ENCODE assay signal across 36 mouse cellular contexts in the genomic region with DNA sequence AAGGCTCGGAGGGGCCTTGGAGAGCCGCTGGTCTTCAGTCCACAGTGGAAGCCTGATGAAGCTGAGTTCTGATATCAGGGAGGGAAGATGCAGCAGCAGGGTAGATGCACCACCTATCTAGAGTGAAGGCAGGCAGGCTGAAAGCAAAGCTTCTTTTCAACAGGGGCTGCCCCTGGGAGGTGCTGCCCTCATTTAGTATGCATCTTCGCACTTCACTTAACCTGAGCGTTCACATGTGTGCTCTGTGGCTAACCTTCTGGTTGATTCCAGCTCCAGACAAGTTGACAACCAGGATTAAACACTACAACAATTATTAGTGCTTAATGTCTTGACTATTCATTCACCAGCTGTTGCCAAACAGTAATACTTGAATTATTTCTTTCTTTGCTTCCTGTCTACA. TPM values are rescaled to one million over a fixed set of nuclear protein-coding genes. Genes with fewer than 3 reads are reported as not detected.
DNase-seq lines count a peak whose midpoint lies in the region; ATAC-seq and TF ChIP-seq lines count a peak whose summit lies in the region.
"Had no signal": no experiment of that assay in that cellular context is flagged by ENCODE, and none has a peak within 500 bp of the region (broad histone marks: within the 10 kb centered on the region; RNA-seq: fewer than 3 reads in every experiment).

No protein-coding gene starts in this region.

- no peak for DNase-seq in layer of hippocampus, adult 2 months (ENCODE audit: low spot score in 2 of 2)
- no peak for DNase-seq in layer of hippocampus, postnatal 10 days (ENCODE audit: low spot score in 2 of 2)
- no peak for DNase-seq in spleen, adult 2 months (ENCODE audit: low read depth in 1 of 2, low spot score in 2 of 2)
- no peak for DNase-seq in spleen, adult 18-20 months
- peak; percentile 58 for DNase-seq in splenic B cell, adult 2 months (ENCODE audit: low read depth, low spot score)
- no peak for DNase-seq in cerebellum, postnatal 14 days
- DNase-seq in urinary bladder, postnatal 10 days (ENCODE audit: low spot score): no peak
- DNase-seq: adrenal gland, postnatal 10 days; adrenal gland, postnatal 36 days; cerebellum, adult 18-20 months; cerebellum, adult 9-11 months; cerebellum, postnatal 36 days; embryo, embryonic 11 days; gastrocnemius, postnatal 10 days; gastrocnemius, postnatal 36 days; heart, adult 2 months; heart, postnatal 14 days; heart, postnatal 4 days had no signal

- peak overlapping the region; percentile 51; the same call in 1 of the 2 replicates for H3K27ac ChIP-seq in layer of hippocampus, adult 2 months
- H3K27ac ChIP-seq in spleen, adult 2 months (ENCODE audit: insufficient read depth, low read length): 0 out of 2 replicates have a peak overlapping the region, but pooled peaks have one; percentile 9
- H3K27ac ChIP-seq: embryonic facial prominence, embryonic 10.5 days; embryonic facial prominence, embryonic 13.5 days; forebrain, embryonic 12.5 days; forebrain, embryonic 15.5 days; heart, adult 2 months; heart, embryonic 10.5 days; heart, embryonic 13.5 days; hindbrain, embryonic 14.5 days; hindbrain, postnatal 0 days had no signal

- peaks cover 6% of the 10 kb centered on the region; the same call in 1 of the 2 replicates for H3K4me1 ChIP-seq in spleen, adult 2 months (ENCODE audit: control insufficient read depth, insufficient read depth, insufficient read length)
- H3K4me1 ChIP-seq: embryonic facial prominence, embryonic 10.5 days; embryonic facial prominence, embryonic 13.5 days; forebrain, embryonic 12.5 days; forebrain, embryonic 15.5 days; heart, embryonic 10.5 days; heart, embryonic 13.5 days had no signal

- WGBS in spleen, adult 2 months: 77% methylated on average over 4 of the region's 4 CpGs

- H3K27me3 ChIP-seq in spleen, adult 2 months (ENCODE audit: control insufficient read depth, insufficient read depth, low read length): no peaks in the 10 kb centered on the region
- H3K27me3 ChIP-seq in splenic B cell, adult 2 months (ENCODE audit: control insufficient read depth, insufficient read depth, low read length, poor library complexity, severe bottlenecking): no peaks in the 10 kb centered on the region
- H3K27me3 ChIP-seq: embryonic facial prominence, embryonic 13.5 days; forebrain, embryonic 12.5 days; forebrain, embryonic 15.5 days; heart, embryonic 13.5 days; Patski had no signal

- TF ChIP-seq CTCF in layer of hippocampus, adult 2 months (conservative IDR thresholded peaks at IDR 0.05): no peak
- TF ChIP-seq CTCF in spleen, adult 2 months (IDR thresholded peaks at IDR 0.05; ENCODE audit: extremely low read depth, insufficient read depth, insufficient read length, insufficient replicate concordance): no peak

- H3K4me3 ChIP-seq in layer of hippocampus, adult 2 months: no peak overlapping the region
- no peak overlapping the region for H3K4me3 ChIP-seq in spleen, adult 2 months (ENCODE audit: extremely low read depth, insufficient read depth, insufficient read length)
- H3K4me3 ChIP-seq: embryonic facial prominence, embryonic 10.5 days; embryonic facial prominence, embryonic 13.5 days; erythroblast, embryonic 14.5 days; forebrain, embryonic 12.5 days; forebrain, embryonic 15.5 days; heart, adult 2 months; heart, embryonic 10.5 days; heart, embryonic 13.5 days had no signal

- peaks cover 14% of the 10 kb centered on the region for H3K36me3 ChIP-seq in spleen, adult 2 months (ENCODE audit: control insufficient read depth, insufficient read depth, low read length)
- H3K36me3 ChIP-seq in splenic B cell, adult 2 months (ENCODE audit: control insufficient read depth, insufficient read depth, low read length, poor library complexity, severe bottlenecking): peaks cover 5% of the 10 kb centered on the region

- no peak for TF ChIP-seq POLR2A in spleen, adult 2 months (IDR thresholded peaks at IDR 0.05; ENCODE audit: low read depth, low read length)

- peak; percentile 73 for ATAC-seq in CD4-positive, CD25-positive, alpha-beta regulatory T cell, adult 4 months
- ATAC-seq: forebrain, embryonic 15.5 days; hindbrain, postnatal 0 days; Patski had no signal

RNA-seq across cellular contexts. Expression of a gene that starts 7.9 kb away (rescaled TPM):
- total RNA-seq in layer of hippocampus, adult 2 months (2021): 10 to 100 TPM; 60.0 to 61.1 TPM
- total RNA-seq in layer of hippocampus, postnatal 10 days (2021): 10 to 100 TPM; 56.5 to 57.3 TPM
- polyA plus RNA-seq in spleen, adult 2 months (2012; rRNA removed): 2.9 and 4.6 TPM in 2 replicates
- 10 to 100 TPM; 48.3 to 57.8 TPM for polyA plus RNA-seq in CD4-positive, CD25-positive, alpha-beta regulatory T cell, adult 4 months (2017; shearing (Covaris generic))

RNA-seq across cellular contexts. Expression of a gene that starts 39.0 kb away (rescaled TPM):
- 1 to 10 TPM in 1 of 2 experiments, under 1 TPM in 1; 0.92 to 1.0 TPM for total RNA-seq in layer of hippocampus, adult 2 months (2021)
- total RNA-seq in layer of hippocampus, postnatal 10 days (2021): 1 to 10 TPM; 1.4 to 1.7 TPM
- polyA plus RNA-seq in spleen, adult 2 months (2012; rRNA removed): not detected in 2 replicates
- polyA plus RNA-seq in CD4-positive, CD25-positive, alpha-beta regulatory T cell, adult 4 months (2017; shearing (Covaris generic)): not detected
- total RNA-seq: adrenal gland, postnatal 10 days; adrenal gland, postnatal 36 days; G1E; gastrocnemius, postnatal 10 days; gastrocnemius, postnatal 36 days; granulocyte monocyte progenitor cell, adult 5-6 weeks; heart, adult 2 months; heart, postnatal 14 days; heart, postnatal 4 days had no signal
- polyA plus RNA-seq: erythroblast, embryonic 14.5 days; G1E; heart, adult 2 months; heart, embryonic 13.5 days had no signal

RNA-seq across cellular contexts. Expression of a gene that starts 41.4 kb away (rescaled TPM):
- under 1 TPM; 0.22 to 0.38 TPM for total RNA-seq in layer of hippocampus, adult 2 months (2021)
- under 1 TPM in 1 of 2 experiments, not detected in 1; 0.22 TPM for total RNA-seq in layer of hippocampus, postnatal 10 days (2021)
- polyA plus RNA-seq in spleen, adult 2 months (2012; rRNA removed): 0.05 TPM in 1 of 2 replicates, not detected in the other
- under 1 TPM; 0.81 to 0.97 TPM for polyA plus RNA-seq in CD4-positive, CD25-positive, alpha-beta regulatory T cell, adult 4 months (2017; shearing (Covaris generic))
- total RNA-seq: adrenal gland, adult 18-20 months; adrenal gland, postnatal 10 days; adrenal gland, postnatal 36 days; gastrocnemius, adult 18-20 months; gastrocnemius, postnatal 10 days; gastrocnemius, postnatal 36 days; granulocyte monocyte progenitor cell, adult 5-6 weeks; heart, adult 2 months; heart, postnatal 14 days; heart, postnatal 4 days; hindbrain, postnatal 0 days had no signal
- polyA plus RNA-seq: C2C12; cortical plate, adult 2 months; embryonic facial prominence, embryonic 10.5 days; embryonic facial prominence, embryonic 13.5 days; erythroblast, embryonic 14.5 days; forebrain, embryonic 12.5 days; forebrain, embryonic 15.5 days; G1E; heart, adult 2 months; heart, embryonic 10.5 days; heart, embryonic 13.5 days; hindbrain, embryonic 11.5 days; Patski had no signal
